Mouse (Mus musculus): Measurements from ENCODE around the gene Lrg1. TPM values are rescaled to one million over a fixed set of nuclear protein-coding genes. Genes with fewer than 3 reads are reported as not detected.
A peak's percentile ranks its signal among the peaks of the same experiment; 100 is the strongest.
"Not testable (repeated sequence)": the region's sequence is repeated elsewhere in the genome, so short reads cannot be mapped to it uniquely, and the experiment has no call there.

The Lrg1 gene
- total RNA-seq, 2 experiments from 2014 or later = 1.1 to 1.4 TPM

- DNase-seq (ENCODE audit: extremely low spot score in 1 of 2, low spot score in 1 of 2) = no peak
Measured at GRCm38 (mm10) chr17:56079921-56080320, 41.9 kb downstream of the Lrg1 start.

GRCm38 (mm10) chr17:56078880-56079795 is 42.7 kb downstream of the Lrg1 start, which contains the start of gene Hdgfl2:
Gene Hdgfl2 (plus strand): TSS chr17:56079634.
- DNase-seq (ENCODE audit: extremely low spot score in 1 of 2, low spot score in 1 of 2) = peak; percentile 96 to 99

- not testable (repeated sequence) for DNase-seq (ENCODE audit: extremely low spot score in 1 of 2, low spot score in 1 of 2)
Measured at GRCm38 (mm10) chr17:56078361-56078760, 43.4 kb downstream of the Lrg1 start.

- no peak for DNase-seq (ENCODE audit: extremely low spot score in 1 of 2, low spot score in 1 of 2)
Measured at GRCm38 (mm10) chr17:56077523-56077922, 44.3 kb downstream of the Lrg1 start.

GRCm38 (mm10) chr17:56074827-56075208 is 47.0 kb downstream of the Lrg1 start, which contains the start of gene Ubxn6:
Gene Ubxn6 (minus strand): TSS chr17:56075028.
- DNase-seq (ENCODE audit: extremely low spot score in 1 of 2, low spot score in 1 of 2) = peak; percentile 91 to 96

GRCm38 (mm10) chr17:56074097-56074826 is 47.5 kb downstream of the Lrg1 start:
- peak in 1 of 2 experiments; percentile 56 for DNase-seq (ENCODE audit: extremely low spot score in 1 of 2, low spot score in 1 of 2)

- no peak for DNase-seq (ENCODE audit: extremely low spot score in 1 of 2, low spot score in 1 of 2)
Measured at GRCm38 (mm10) chr17:56072243-56072642, 49.6 kb downstream of the Lrg1 start.

GRCm38 (mm10) chr17:56071126-56071525 is 50.7 kb downstream of the Lrg1 start:
- DNase-seq (ENCODE audit: extremely low spot score in 1 of 2, low spot score in 1 of 2) = no peak

Other genes with a start within 250 kb of the Lrg1 start
- 1 to 10 TPM; 6.1 to 7.0 TPM for gene Zfp119a, start 243.1 kb downstream of the Lrg1 start, total RNA-seq (2021)
- 1 to 10 TPM; 5.8 TPM for gene Zfp959, start 229.9 kb downstream of the Lrg1 start, total RNA-seq (2021)
- gene Zfp119b, start 172.5 kb downstream of the Lrg1 start, total RNA-seq (2021) = 1 to 10 TPM; 3.1 to 3.4 TPM
- gene Ebi3, start 169.4 kb downstream of the Lrg1 start, total RNA-seq (2021) = 1 to 10 TPM; 2.3 to 2.8 TPM
- gene Yju2, start 162.9 kb downstream of the Lrg1 start, total RNA-seq (2021) = 10 to 100 TPM; 16.7 to 16.9 TPM
- gene Shd, start 151.5 kb downstream of the Lrg1 start, total RNA-seq (2021) = 10 to 100 TPM; 24.3 to 29.0 TPM
- 10 to 100 TPM; 72.4 to 82.6 TPM for gene Fsd1, start 135.5 kb downstream of the Lrg1 start, total RNA-seq (2021)
- gene Stap2, start 116.4 kb downstream of the Lrg1 start, total RNA-seq (2021) = 1 to 10 TPM; 2.7 to 3.2 TPM
- gene Mpnd, start 116.3 kb downstream of the Lrg1 start, total RNA-seq (2021) = 100 to 1,000 TPM; 110 to 116 TPM
- 10 to 100 TPM; 63.1 to 64.0 TPM for gene Sh3gl1, start 85.4 kb downstream of the Lrg1 start, total RNA-seq (2021)
- 1 to 10 TPM; 3.9 to 4.9 TPM for gene Chaf1a, start 81.6 kb downstream of the Lrg1 start, total RNA-seq (2021)
- 10 to 100 TPM; 83.3 to 87.4 TPM for gene Ubxn6, start 47.0 kb downstream of the Lrg1 start, total RNA-seq (2021)
- 100 to 1,000 TPM in 1 of 2 experiments, 10 to 100 TPM in 1; 96.4 to 126 TPM for gene Hdgfl2, start 42.4 kb downstream of the Lrg1 start, total RNA-seq (2021)
- 1 to 10 TPM in 1 of 2 experiments, under 1 TPM in 1; 0.68 to 2.4 TPM for gene Plin4, start 12.2 kb downstream of the Lrg1 start, total RNA-seq (2021)
- under 1 TPM; 0.30 to 0.85 TPM for gene Plin5, start 4.4 kb downstream of the Lrg1 start, total RNA-seq (2021)
- 100 to 1,000 TPM; 141 to 143 TPM for gene Sema6b, start 18.3 kb upstream of the Lrg1 start, total RNA-seq (2021)
- 1 to 10 TPM; 5.4 to 6.6 TPM for gene Tnfaip8l1, start 40.5 kb upstream of the Lrg1 start, total RNA-seq (2021)
- 10 to 100 TPM; 39.4 to 41.4 TPM for gene Mydgf, start 61.9 kb upstream of the Lrg1 start, total RNA-seq (2021)
- 10 to 100 TPM; 64.7 to 67.3 TPM for gene Dpp9, start 96.9 kb upstream of the Lrg1 start, total RNA-seq (2021)
- gene Fem1a, start 134.8 kb upstream of the Lrg1 start, total RNA-seq (2021) = 10 to 100 TPM; 36.1 to 37.0 TPM
- 1 to 10 TPM; 5.5 to 6.0 TPM for gene Ticam1, start 154.8 kb upstream of the Lrg1 start, total RNA-seq (2021)
- gene Plin3, start 170.9 kb upstream of the Lrg1 start, total RNA-seq (2021) = 10 to 100 TPM; 14.6 to 16.7 TPM
- gene Arrdc5, start 178.3 kb upstream of the Lrg1 start, total RNA-seq (2021) = not detected
- 1 to 10 TPM; 1.7 to 2.0 TPM for gene Uhrf1, start 181.3 kb upstream of the Lrg1 start, total RNA-seq (2021)
- 10 to 100 TPM; 92.0 to 93.4 TPM for gene Kdm4b, start 204.1 kb upstream of the Lrg1 start, total RNA-seq (2021)

Measured in layer of hippocampus, postnatal 25 days (tissue).